Mouse (Mus musculus): ENCODE data around the gene Prr5l.

The Prr5l gene

DNA sequence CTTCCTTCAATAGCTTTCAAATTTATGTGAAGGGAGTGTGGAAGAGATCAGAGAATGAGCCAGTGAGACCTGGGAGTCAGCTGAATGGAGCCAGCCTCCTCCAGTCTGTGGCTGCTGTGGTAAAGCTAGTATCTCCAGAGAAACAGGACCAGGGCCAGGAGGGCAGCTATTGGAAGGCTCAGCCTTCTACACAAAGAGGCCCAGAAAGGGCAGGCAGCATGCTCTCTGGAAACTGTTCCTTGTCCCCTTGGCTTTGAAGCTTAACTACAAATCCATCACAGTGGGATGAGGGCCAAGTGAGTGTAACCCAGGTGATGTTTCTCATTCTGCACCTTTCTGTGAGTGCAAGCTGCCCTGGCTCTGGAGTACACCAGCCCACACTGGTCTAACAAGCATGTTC, 155.0 kb downstream of the Prr5l start:
- DNase-seq (ENCODE audit: inconsistent age in 2 of 2, low spot score in 1 of 2), result no peak

DNA sequence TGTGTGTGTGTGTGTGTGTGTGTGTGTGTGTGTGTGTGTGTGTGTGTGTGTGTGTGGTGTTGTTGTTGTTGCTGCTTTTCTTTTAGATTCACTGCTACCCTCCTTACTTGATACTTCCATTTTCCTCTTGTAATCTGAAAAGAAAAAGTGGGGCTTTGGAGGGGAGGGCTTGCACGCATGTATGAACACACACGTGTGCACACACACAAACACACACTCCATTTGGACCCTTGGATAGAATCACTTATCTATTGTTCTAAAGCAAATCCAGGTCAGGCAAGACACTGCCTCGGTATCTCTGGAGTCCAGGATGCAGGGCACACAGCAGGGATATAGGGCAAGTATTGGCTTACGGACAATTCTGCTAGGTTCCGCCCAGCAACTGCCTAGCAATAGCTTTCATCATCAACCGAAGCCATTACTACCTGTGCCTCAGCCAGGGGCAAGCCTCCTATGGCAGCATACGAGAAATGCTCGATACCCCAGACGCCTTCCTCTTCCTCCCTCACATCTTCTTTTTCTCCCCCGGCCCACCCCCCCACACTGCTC, 159.4 kb downstream of the Prr5l start:
- DNase-seq (ENCODE audit: inconsistent age in 2 of 2, low spot score in 1 of 2), result no peak

DNA sequence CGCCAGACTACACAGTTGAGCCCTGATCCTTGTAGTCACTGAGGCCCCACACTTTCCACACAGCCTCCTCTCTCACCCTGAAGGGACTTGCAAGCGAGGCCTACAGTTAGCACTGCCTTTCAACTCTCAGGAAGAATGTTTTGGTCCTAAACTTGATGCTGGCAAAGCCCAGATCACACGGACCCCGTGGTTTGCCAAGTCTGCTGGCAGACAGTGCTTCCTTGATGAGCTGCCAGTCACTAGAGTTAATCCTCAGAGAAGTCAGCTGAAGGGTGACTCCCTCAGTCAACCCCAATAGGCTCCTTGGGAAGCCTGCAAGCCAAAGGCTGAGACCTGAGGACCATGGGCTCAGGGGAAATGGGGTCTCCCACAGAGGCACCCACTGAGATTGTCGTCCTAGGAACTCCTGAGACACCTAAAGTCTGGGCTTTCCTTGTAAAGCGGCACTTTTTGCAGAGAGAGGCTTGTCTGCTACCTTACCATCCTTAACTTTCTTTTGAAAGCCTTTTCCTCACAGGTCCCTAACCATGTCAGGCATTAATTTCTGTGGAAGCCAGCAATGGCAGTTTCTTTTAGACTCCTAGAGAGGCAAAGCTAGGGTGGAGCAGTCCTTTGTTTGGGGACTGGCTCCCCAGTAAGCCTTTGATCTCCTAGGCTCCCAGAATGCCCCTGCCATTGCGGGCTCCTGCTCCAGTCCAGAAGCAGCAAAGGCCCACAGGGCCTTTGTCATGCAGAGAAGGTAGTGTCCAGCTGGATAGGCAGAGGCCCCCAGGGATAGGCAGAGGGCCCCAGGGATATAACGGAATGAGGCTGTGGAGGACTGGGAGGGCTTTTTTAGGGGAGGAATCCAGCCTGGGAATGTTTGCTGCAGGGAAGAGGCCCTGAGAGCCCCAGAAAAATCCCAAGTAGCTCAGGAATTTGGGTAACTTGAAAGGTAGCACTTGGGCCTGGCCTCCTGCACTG, 160.2 kb downstream of the Prr5l start:
- DNase-seq (ENCODE audit: inconsistent age in 2 of 2, low spot score in 1 of 2), result peak in 1 of 2 experiments; percentile 47

DNA sequence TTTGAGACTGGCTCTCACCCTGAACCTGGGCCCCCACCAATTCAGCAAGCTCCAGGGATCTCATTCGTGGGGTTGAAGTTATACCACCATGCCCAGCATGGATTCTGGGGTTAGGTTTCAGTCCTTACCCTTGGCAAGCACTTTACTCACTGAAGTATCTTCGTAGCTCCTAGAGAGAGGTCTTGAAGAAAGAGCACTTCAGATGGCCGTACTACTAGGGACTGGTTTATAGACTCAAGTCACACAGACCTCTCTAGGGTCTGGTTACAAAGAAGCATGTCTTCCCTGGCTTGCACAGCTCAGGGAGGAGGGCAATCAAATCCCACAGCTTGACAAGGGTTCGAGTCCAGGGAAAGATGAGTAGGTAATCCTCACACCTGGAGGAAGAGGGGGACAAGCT, 161.0 kb downstream of the Prr5l start:
- no peak for DNase-seq (ENCODE audit: inconsistent age in 2 of 2, low spot score in 1 of 2)

DNA sequence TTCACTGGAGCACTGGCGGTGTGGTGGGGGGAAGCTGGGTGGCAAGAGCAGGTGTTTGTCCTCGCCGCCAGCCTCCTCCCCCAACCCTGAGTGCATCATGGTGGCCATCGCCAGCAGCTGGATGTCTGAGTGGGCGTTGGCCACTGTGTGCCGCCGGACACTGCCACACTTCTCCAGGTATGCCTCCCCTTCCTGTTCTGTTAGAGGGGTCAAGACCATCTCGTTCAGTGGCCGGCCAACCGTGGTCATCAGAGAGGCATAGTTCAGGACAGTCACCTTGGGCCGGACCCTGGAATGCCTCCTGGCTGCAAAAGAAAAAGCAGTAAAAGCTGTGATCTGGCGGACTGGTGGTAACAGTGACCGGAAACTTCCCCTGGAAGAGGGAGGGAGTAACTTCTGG, 165.7 kb downstream of the Prr5l start:
- no peak for DNase-seq (ENCODE audit: inconsistent age in 2 of 2, low spot score in 1 of 2)

DNA sequence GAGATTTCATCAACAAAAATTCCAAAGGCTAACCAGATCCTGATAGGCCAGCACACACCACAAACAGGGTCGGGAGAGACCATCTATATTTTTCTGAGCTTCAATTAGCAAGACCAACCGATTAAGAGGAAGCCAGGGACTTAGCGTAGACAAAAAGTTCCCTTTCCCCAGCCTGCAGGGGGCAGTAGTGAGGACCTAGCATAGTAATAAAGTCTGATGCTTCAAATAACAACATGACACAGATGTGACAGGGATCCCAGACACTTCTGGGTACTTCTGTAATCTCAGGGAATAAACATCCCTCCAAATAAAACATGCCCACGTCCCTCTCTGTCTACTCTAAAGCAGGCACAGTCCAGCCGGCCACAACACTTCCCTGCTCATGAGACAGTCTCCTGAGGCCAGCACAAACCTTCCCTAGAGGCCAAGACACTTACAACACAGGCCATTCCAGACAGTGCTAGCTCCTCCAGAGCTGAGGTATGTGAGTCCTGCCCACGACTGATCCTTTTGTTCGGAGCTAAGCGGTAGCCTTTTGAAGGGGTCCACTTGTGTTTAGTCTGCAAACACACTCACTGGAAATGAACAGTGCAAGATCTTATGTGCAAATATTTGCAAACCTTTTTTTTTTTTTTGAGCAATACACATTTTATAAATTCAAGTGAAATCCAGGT, 167.0 kb downstream of the Prr5l start:
- DNase-seq (ENCODE audit: inconsistent age in 2 of 2, low spot score in 1 of 2), result peak in 1 of 2 experiments; percentile 59

DNA sequence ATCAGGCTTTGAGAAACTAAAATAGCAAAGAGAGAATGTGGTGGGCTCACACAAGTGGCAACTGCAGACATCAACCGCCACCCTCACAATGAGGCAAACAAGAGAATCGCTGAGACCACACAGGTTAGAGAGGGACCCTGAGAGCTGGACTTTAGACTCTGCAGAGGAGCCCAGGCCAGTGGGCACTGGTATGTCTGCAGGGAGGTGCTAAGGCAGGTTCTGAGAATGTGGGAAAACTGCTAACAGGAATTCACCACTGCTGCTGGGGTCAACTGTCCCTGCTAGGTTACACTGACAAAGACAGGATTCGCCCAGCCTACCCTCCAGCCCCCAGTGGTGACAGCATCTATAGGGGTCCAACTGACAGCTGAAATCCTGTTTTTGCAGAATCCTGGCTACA, 171.2 kb downstream of the Prr5l start:
- DNase-seq (ENCODE audit: inconsistent age in 2 of 2, low spot score in 1 of 2), result no peak

DNA sequence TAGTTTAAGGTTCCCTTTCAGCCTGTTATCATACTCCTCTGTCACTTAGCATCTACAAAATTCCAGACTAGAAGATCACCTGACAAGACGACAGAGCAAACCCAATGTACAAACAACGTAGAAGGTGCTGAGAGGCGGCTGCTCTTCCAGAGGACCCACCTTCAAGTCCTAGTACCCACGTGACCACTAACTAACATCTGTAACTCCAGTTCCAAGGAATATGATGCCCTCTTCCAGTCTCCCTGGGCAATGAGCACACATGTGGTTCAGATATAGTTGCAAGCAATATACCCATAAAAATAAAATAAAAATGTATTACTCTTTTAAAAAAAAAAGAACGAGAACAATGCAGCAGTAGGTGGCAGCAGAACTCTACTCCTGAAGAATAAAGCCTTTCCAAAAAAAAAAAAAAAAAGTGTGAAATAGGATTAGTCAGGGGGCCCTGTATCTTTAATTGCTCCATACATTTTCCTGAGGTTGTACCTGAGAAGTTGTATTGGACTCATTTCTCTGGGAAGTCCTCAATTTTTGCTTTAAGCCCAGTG, 176.8 kb downstream of the Prr5l start:
- DNase-seq (ENCODE audit: inconsistent age in 2 of 2, low spot score in 1 of 2), result peak in 1 of 2 experiments; percentile 45

DNA sequence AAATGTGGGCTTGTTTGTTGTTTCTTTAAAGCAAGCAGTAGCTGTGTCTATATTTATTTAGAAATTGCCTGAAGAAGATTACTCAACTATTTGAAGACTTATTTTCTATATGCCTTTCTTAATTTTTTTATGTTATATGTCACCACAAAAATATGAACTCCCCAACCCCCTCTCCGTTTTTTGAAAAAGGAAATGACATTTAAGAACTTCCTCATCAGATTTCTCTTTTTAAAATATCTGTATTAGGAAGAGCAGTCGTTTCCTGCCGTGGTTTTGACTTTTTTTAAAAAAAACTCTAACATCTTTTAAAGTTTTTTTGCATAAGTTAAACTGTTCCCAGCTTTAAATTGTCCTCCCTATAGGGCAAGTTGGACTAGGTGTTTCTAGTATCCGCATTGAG, 183.5 kb downstream of the Prr5l start:
- DNase-seq (ENCODE audit: inconsistent age in 2 of 2, low spot score in 1 of 2), result no peak

DNA sequence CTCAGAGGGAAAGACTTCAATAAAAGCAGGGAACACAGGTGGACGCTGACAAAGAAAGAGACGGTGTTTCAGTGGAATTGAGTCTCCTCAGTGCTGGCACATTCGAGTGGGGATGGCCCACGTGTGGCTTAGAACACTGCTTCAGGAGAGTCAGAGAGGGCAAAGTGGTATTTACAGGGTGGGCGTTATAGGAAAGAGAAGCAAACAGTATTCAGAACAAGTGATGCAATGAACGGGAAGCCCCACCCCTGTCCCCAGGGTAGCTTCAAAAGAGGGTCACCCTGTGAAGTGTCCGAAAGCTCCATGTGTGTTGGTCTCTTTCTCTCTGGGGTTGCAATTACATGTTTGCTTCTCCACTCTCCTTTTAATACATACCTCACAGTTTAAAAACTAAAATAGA, 187.2 kb downstream of the Prr5l start:
- DNase-seq (ENCODE audit: inconsistent age in 2 of 2, low spot score in 1 of 2), result no peak

DNA sequence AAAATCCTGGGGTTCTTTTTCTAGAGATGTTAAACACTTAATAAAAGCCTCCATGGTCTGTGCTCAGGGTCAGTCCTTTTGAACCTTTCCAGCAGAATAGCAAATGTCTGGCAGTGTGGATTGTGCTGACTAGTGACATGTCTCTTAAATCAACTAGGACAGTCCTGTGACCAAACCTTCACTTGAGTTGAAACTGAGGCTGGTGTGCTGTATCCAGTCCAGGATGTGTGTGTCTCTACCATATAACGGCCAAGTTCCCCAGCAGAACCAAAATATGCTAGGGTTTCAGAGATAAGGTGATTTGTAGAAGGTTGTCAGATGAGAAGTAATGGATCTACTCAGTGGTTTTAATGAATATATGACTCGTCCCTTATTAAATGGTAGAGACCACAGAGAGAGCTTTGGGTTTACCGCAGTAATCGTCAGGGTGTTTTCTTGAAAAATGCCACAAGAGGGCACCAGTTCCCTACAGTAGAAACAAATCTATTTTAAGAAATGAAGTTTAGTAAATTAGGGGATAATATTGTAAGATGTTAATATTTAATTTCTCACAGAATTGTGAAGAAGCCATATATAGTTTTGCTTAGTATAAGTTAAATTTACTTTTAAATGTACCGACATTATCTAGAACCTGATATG, 189.1 kb downstream of the Prr5l start:
- DNase-seq (ENCODE audit: inconsistent age in 2 of 2, low spot score in 1 of 2), result peak in 1 of 2 experiments; percentile 65

DNA sequence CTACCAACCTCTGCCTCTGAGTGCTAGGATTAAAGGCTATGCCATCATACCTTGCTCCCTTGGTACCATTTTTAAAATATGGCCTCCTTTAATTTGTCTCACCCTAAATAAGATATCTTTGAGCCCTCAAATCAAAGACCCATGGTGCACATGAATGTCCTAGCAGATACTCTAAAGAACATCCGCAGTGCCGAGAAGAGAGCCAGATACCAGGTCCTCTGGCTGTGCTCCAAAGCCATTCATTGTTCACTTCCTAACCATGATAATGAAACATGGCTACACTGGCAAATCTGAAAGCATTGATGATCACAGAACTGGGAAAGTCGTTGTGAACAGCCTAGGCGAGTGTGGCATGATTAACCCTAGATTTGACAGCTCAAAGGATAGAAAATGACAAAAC, 189.8 kb downstream of the Prr5l start:
- no peak for DNase-seq (ENCODE audit: inconsistent age in 2 of 2, low spot score in 1 of 2)

DNA sequence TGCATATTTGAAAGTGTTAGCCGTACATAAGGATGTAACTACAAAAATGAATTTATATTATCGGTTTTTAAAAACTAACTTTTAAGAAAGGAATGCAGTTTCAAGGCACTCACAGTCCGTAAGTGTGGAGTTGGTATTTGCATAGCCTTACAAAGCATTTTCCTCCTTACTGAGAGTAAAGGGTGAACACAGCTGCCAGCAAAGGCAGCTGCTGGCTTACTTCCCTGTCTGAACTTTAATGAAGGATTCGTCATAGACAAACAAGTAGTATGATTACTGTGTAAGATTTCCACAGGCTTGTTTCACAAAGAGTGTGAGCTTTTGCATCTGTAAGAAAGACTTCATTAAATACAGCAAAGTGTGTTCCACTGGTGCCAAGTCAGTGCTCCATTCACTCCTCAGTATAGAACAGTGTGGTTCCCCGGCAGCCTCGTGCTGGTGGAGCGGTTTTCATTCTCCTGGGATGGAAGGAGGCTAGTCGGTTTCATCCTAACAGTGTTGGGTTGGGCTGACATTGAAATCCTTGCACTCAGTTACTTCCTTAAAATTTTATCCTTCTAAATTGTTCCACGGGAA, 192.5 kb downstream of the Prr5l start:
- DNase-seq (ENCODE audit: inconsistent age in 2 of 2, low spot score in 1 of 2), result no peak

DNA sequence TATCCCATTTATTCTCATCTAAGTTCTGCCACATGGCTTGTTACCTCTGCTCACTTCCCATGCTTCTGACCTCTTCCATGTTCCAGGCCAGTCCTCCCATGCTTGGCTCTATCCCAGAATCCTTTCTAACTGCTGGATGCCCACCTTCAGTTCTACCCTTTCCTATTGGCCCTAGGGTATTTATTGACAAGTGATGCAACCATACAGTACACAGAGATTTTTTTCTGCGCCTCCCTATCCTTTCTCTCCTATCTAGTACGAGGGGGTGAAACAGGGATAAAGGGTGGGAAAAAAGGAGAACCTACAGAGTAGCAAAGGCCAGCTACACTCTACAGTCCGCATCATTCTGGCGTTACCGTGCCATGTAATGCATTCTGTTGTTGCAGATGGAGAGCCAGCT, 194.8 kb downstream of the Prr5l start:
- no peak for DNase-seq (ENCODE audit: inconsistent age in 2 of 2, low spot score in 1 of 2)

DNA sequence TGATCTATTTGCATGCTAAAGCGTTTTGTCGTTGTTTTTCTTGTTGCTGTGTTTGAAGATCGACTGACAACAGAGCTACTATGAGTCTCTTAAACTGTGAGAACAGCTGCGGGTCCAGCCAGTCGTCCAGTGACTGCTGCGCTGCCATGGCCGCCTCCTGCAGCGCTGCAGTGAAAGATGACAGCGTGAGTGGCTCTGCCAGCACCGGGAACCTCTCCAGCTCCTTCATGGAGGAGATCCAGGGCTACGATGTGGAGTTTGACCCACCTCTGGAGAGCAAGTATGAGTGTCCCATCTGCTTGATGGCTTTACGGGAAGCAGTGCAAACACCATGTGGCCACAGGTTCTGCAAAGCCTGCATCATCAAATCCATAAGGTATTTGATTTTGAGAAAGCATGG, 198.4 kb downstream of the Prr5l start:
- DNase-seq (ENCODE audit: inconsistent age in 2 of 2, low spot score in 1 of 2), result peak in 1 of 2 experiments; percentile 36

DNA sequence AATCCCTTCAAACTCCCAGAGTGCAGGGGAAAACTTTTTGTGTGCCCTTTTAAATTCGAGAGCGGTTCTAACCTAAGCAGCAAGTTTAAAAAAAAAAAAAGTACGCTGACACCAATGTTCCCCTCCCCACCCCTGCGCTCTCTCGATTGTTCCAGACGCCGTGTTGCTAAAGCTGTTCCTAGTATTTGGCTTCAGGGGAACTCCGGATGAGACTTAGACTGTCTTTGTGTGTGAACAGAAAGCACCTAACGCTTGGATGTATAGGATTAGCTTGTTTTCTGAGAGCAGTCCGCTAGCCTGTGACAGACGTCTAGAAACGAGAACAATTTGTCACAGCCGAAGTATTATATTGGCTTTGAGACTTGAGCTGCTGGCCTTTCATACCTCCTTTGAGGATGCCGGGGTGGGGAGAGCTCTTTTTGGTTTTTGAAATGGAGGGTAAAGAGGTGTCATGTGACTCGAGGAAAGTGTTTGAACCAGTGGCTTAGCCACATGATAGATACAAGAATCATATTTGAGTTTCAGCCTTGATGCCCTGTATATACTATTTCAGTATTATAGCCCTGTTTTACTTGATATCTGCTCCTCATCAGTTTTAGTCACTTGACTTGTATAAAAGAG, 203.6 kb downstream of the Prr5l start:
- peak in 1 of 2 experiments; percentile 65 for DNase-seq (ENCODE audit: inconsistent age in 2 of 2, low spot score in 1 of 2)

DNA sequence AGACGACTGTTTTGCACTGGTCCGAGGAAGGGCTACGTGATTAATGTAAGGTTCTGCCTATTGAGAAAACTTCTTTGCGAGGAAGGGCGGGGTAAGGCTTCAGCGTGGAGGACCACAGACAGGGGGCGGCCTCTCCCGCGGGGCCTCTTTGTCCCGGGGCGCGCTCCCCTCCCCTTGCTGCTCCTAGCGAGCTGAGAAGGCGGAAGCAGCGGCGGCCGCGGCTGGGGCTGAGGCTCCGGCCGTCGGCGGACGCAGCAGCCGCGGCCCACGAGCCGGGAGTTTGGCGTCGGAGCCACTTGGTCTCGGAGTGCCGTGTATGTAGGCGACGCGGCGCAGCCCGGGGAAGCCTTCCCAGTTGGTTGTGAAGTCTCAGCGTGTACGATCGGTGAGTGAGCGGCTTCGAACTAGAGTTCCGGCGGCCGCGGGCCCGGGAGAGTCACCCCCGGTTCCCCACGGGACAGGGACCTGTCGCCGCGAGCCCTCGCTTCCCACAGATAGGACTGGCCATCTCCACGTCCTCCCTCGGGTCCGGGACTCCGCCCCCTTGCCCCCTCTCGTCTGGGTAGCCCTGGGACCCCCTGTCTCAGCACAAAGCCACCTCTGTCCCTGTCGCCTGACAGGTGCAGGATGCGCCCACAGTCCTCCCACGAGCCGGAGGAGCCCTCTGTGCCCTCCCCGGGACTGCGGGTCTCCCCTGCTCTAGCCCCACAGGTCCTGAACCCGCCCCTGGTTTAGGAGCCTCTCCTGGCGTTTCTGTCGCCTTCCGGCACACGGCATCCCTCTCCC, 204.4 kb downstream of the Prr5l start, which contains the start of gene Traf6:
TSS of gene Traf6 (plus strand) at position 194 of the 786 bp plus-strand sequence.
- peak; percentile 89 to 95 for DNase-seq (ENCODE audit: inconsistent age in 2 of 2, low spot score in 1 of 2)

DNA sequence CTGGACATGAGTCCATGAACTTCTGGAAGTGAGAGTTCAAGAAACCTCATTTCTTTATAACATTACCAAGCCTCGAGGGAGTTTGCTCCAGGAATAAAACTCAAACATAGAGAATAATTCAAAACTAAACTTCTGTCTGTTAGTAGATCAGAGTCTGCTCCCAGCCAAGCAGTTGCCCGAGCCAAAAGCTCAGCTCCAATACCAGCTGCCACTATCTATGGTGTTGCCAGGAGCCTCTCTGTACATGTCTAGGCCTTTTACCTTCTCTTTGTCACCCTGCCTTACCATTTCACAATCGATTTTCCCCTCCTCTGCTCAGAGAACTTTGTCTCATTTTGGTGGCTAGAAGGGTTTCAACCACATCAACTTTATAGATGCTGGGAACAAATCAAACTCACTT, 209.3 kb downstream of the Prr5l start:
- no peak for DNase-seq (ENCODE audit: inconsistent age in 2 of 2, low spot score in 1 of 2)

DNA sequence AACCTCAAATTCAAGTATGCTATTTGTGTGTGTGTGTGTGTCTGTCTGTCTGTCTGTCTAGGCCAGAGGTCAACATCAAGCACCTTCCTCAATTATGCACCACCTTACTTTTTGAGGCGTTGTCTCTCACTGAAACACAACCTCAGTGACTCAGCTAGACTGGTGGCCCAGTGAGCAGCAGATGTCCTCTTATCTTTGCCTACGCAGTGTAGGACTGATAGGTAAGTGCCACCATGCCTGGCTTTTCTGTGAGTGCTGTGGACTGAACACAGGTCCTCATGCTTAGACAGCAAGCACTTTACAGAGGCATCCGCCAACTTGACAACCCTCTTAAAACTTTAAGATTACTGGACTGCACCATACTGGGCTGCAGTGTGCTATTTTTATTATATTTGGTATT, 214.1 kb downstream of the Prr5l start:
- no peak for DNase-seq (ENCODE audit: inconsistent age in 2 of 2, low spot score in 1 of 2)

DNA sequence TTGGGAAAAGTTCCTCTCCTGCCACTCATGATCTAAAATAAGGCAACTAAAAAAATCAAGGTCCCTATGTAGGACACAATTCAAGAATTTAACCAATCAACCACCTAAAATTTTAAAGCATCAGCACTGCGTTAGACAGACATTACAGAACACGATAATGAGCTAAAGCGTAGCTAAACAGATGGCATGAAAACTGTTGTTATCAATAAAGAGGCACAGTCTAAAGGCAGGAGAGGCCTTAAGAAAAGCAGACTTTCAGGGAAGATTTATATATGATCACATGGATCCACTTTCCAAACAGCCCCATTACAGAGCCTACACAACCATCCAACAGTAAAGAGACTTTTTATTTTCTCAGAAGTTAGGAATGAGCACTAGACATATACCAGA, 217.1 kb downstream of the Prr5l start:
- DNase-seq (ENCODE audit: inconsistent age in 2 of 2, low spot score in 1 of 2), result no peak

All from adrenal gland, adult (tissue).